Mouse (Mus musculus) splenic B cell, adult 2 months (primary cell): ENCODE measurements at regions not wholly inside any gene's neighbourhood (a gene's known extent, or its start where the extent isn't known, plus 50 kb on each side); places are given as distances from the start of the nearest gene placed in this dataset.

Source experiments
- DNase-seq: peaks from one replicate; pipeline ENCODE4 v3.0.0-alpha.2; 2011; ENCODE audit warnings: low read depth, low spot score
- H3K27me3 ChIP-seq: 2 replicates; pipeline ENCODE4 v1.6.1; 2012; ENCODE audit warnings: mild to moderate bottlenecking, low read length, moderate library complexity, mixed read lengths; ENCODE audit not compliant: control insufficient read depth, poor library complexity, insufficient read depth, severe bottlenecking
- H3K36me3 ChIP-seq: 2 replicates; pipeline ENCODE4 v1.6.1; 2012; ENCODE audit warnings: mild to moderate bottlenecking, low read length, moderate library complexity, mixed read lengths; ENCODE audit not compliant: control insufficient read depth, poor library complexity, insufficient read depth, severe bottlenecking

DNA sequence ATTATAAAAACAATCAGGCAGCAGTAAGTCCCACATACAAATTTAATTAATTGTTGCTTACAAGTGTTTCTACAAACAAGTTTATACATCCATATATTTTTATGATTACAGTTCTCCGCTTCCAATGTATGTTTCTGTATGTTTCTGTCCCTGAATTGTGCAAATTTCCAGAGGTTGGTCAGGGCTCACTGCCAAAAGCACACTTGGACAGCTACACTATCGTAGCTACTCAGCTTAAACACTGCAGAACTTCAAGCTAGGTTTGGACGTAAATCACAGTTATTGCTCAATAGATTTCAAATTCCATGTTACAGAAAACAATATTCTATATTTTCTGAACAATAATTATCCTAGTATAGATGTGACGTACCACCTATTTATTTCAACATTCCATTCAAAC is 646.8 kb upstream of the Cited2 start:
- Histone ChIP-seq H3K27me3 (no peaks in the 10 kb centered on the region), H3K36me3 (no peaks in the 10 kb centered on the region)
- no peak for DNase-seq

DNA sequence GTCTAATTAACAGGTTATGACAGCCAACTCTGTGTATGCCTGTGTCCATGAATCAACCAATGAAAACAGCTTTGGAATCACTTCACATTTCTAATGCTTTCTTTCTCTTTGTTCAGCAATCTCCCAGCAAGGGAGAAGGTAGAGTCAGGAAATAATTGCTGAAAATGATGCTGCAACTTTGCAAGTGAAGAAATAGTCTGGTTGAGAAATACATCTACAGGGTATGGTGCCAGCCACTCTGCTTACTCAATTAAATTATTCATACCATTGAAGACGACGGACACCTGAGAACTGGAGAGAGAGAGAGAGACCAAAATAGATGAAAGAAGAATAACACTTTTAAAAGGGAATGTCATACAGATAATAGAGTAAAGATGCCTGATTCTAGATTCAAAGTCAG is 645.4 kb upstream of the Cited2 start:
- Histone ChIP-seq H3K27me3 (no peaks in the 10 kb centered on the region), H3K36me3 (no peaks in the 10 kb centered on the region)
- DNase-seq: no peak

DNA sequence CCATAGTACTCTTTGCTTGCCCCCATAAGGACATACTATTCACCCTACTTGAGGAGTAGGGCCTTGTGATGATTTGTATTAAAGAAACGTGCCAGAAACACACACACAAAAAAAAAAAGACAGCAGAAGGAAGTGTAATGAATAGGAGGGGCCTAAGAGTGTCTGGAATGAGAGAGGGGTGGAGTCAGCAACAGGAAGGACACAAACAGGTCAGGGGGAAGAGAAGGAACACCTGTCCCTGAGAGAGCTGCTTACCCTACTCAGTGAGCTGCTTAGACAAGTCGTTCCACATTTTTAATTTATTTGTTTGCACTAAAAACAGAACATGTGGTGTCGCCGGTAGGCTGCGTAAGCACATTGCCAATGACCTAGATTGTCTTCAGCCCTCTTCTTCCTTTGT is 642.2 kb upstream of the Cited2 start:
- Histone ChIP-seq H3K27me3 (no peaks in the 10 kb centered on the region), H3K36me3 (no peaks in the 10 kb centered on the region)
- DNase-seq: no peak

DNA sequence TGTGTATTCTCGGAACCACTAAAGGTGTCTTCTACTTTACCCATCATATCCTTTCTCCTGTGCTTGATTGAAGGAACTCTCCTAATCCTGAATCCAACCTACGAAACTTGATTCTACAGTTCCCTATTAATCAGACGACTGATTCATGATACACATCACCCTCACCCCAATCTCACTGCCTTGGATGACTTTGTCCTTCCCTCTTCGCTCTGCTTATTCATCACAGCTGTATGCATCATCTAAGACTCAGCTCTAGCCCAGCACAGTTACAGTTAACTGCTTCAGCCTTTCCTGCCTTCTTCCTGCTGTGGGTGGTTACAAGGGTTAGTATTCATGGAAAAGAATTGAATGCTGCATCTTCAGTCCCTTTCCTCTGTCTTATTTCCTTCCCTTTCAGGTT is 640.1 kb upstream of the Cited2 start:
- no peaks in the 10 kb centered on the region for H3K36me3 ChIP-seq
- no peaks in the 10 kb centered on the region for H3K27me3 ChIP-seq
- no peak for DNase-seq

DNA sequence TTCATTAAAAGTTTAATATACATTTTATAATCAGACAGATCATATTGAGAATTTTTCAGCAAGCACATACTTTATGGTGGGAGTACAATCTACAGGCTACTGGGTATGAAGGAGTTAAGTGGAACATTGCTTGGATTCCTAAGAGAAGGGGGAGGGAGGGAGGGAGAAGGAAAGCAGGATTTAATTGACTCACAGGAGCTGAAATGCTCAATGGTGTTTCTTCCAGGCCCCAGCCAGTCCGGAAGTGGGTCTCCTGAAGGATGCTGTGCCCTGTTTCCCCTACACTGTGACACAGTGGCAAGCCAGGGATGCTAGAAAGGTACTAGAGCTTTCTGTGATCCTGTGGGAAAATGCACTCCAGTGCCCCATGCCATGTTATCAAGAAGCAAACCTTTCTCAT is 621.0 kb upstream of the Cited2 start:
- Histone ChIP-seq H3K27me3 (no peaks in the 10 kb centered on the region; the same call in 1 of the 2 replicates), H3K36me3 (no peaks in the 10 kb centered on the region)
- no peak for DNase-seq

DNA sequence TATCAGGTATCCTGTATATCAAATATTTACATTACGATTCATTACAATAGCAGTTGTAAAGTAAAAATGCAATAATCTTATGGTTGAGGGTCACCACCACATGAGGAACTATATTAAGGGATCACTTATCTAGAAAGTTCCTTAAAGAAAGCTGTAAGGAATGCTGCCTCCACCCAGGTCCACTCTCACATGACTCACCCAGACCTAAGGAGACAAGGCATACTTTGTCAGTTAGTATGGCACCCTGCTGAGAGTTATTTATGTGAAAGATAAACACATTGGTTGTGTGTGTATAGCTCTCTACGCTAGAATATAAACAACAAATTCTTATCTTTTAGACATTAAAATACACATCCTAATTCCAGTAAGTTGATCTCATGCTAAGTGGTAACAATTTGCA is 619.6 kb upstream of the Cited2 start:
- H3K27me3 ChIP-seq: no peaks in the 10 kb centered on the region; the same call in 1 of the 2 replicates
- no peaks in the 10 kb centered on the region for H3K36me3 ChIP-seq
- no peak for DNase-seq

DNA sequence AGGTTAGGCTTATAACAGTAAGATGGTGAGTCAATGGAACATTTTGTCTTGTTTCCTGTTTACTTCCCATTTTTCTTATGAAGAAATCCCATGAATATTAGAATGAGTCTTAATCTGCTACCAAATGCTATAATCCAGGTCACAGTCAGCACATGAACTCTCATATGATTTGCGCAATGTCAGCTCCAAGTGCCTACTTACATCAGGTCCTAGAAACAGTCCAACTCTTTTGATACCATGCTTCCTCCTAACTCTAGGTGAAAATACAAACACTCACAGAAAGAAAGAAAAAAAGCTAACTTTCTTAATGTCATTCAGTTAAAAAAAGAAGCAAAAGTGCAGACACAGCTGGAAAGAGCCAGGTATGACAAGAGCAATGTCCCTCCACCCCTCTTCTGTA is 616.2 kb upstream of the Cited2 start:
- Histone ChIP-seq H3K27me3 (no peaks in the 10 kb centered on the region), H3K36me3 (no peaks in the 10 kb centered on the region)
- no peak for DNase-seq

DNA sequence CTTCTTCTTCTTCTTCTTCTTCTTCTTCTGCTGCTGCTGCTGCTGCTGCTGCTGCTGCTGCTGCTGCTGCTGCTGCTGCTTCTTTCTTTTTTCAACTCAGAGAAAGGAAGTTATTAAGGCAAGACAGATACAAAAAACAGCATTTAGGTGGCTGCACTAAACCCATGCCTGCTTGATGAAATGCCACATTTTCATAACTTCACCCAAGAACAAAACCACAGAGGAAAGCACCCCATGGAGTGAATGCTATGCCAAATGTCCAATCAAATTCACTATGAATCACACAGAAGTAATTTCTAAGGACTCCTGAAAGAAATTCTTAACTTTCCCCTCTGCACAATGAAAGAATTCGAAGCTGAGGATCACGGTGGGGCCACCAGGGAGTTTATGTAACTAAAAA is 611.9 kb upstream of the Cited2 start:
- Histone ChIP-seq H3K36me3 (no peaks in the 10 kb centered on the region), H3K27me3 (no peaks in the 10 kb centered on the region)
- no peak for DNase-seq

DNA sequence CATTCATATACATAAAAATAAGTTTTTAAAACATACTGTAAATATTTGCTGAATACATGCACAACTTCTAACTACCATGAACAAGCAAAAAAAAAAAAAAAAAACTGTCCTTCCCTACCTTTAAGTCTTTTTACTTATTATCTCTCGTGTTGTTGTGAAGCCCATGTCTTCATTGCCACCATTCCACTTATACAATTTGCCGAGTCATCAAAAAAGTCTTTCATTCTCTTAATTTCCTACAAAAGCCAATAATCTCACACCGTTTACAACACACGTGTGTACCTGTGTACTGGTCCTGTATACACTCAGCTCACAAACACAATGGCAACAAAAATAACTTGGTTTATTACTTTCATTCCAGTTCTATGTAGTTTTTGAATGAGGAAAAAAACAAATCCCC is 608.2 kb upstream of the Cited2 start:
- DNase-seq: no peak
- no peaks in the 10 kb centered on the region for H3K36me3 ChIP-seq
- no peaks in the 10 kb centered on the region for H3K27me3 ChIP-seq

DNA sequence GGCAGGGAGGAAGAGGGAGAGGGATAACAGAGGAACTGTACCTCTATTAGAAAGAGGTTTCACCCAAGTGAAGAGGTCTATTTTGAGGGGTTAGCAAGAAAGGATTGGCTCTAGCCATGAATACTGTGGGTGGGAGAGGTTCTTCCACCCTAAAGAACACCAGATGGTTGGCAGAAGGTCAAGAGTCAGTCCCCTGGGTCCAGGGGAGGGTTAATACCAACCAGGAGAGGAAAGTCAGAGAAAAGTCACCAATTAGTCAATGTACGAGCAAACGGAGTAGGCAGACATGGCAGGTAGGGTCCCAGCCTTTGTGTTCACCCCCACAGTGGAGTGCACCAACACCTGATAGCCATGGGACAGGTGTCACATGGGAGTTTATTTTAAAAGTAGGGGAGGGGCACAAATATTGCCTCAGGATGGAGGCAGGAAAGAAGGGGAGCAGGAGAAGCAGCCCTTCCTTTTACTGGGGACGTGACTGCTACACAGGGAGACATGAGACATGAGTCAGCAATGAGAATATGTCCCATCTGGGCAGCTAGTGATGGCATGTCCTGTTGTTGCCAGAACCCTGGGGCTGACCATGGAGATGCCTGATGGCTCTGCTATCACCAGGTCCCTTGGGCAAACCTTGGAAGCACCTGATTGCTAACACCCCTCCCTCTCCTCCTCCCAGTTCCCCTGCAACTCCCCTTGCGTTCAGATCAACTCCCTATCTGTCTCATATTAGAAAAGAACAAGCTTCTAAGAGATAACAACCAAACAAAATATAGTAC is 593.4 kb upstream of the Cited2 start:
- H3K27me3 ChIP-seq: no peaks in the 10 kb centered on the region
- H3K36me3 ChIP-seq: no peaks in the 10 kb centered on the region
- DNase-seq: no peak

DNA sequence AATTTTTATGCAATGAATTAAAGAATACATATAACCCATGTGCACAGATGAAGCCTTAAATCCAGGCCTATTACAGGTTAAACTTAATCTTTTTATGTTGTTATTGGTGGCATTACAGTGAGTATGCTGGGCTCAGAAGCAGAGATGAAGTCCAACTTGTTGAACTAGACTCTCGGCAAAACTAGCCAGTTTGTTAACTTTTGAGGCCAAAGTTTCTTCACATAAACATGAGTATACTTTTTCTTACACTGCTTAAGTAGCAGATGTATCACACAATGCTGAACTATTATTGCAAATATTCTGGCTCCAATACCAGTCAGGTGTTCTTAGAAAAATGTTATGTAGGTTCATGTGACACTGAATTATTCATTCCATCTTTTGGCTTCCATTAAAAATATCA is 592.4 kb upstream of the Cited2 start:
- Histone ChIP-seq H3K36me3 (no peaks in the 10 kb centered on the region), H3K27me3 (no peaks in the 10 kb centered on the region)
- no peak for DNase-seq

DNA sequence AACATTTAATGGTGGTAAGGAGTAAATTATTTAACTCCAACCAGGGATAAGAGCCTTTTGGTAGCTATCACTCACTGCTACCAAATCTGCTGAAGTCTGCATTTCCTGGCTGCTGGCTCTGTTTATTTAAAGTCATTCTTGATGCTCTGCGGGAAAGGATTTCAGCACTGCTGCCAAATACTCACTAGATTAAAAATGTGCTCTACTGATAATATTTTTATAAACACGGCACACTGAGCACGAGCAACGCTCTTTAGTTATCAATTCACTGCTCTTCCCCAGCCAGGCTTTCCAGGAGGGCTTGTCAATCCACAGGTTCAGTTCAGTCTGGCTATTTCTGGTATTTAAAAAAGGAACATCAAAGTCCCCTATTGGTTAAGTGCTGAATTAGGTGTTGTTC is 591.3 kb upstream of the Cited2 start:
- DNase-seq: no peak
- Histone ChIP-seq H3K27me3 (no peaks in the 10 kb centered on the region), H3K36me3 (no peaks in the 10 kb centered on the region)

DNA sequence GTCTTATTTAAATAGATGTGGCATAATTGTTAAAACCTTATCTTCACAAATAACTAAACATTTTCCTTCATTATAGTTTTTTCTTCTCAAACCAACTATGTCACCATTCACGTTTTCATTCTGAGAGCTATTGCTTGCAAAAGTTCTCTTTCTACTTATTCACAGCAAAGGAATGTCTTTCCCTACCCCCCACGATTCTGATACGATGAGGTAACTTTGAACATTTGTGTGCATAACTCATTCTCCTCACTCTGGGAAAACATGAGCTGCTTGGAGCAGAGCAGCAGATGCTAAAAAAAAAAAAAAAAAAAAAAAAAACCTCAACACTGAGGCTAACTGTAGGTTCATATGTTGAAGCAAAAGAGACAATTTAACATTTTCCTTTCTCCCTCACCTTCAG is 547.6 kb upstream of the Cited2 start:
- no peak for DNase-seq
- no peaks in the 10 kb centered on the region for H3K27me3 ChIP-seq
- H3K36me3 ChIP-seq: no peaks in the 10 kb centered on the region

DNA sequence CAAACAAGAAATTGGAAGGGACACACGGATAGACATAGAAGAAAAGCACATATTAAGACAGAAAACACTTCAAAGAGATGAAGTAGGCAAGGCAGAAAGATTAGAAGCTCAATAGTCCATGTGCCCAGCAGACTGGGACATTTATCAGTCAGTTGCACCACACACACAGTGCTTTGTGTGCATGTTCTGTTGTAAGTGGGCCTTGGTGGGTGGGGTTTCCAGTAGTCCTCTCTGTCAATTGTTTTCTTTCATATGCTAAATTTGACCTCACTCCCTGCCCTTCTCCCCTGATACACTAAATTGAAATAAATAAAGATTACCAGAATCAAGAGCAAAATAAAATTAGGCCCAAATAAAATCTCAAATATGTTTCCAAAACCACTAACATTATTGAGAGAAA is 546.0 kb upstream of the Cited2 start:
- Histone ChIP-seq H3K27me3 (no peaks in the 10 kb centered on the region), H3K36me3 (no peaks in the 10 kb centered on the region)
- DNase-seq: no peak

DNA sequence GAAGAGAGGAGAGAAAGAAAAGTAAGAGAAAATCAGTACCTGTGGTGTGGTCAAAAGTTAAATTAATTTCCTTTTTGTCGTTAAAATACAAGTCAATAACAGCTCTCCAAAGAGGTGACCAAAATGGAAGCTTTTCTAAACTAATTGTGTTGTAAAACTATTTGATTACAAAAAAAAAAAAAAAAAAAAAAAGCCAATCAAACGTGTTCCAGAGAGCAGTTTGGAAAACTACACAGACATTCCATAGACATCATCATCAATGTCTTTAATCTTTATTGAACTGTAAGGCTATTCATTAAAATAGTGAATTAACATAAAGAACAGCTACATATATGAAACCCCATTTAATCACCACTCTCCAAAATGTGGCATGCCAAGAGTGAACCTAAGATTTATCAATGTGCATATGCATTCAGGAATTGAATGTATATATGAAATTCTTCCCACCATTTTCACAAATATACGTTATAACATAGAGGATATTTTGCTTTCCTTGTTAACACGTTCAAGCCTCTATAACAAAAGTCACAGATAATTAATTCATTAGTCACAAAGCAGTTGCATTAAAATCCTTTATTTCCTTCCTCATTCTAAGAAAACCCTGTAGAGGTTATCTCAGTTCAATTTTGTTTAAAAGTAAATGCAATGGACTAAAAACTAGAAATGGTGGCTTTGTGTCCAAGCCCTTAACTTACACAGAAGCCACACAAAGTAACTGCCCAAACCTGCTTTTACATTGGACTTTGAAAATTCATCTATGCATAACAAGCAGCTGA is 545.3 kb upstream of the Cited2 start:
- DNase-seq: no peak
- no peaks in the 10 kb centered on the region for H3K36me3 ChIP-seq
- H3K27me3 ChIP-seq: no peaks in the 10 kb centered on the region
